Mouse (Mus musculus): ENCODE measurements around the gene Aqp5.

DNA sequence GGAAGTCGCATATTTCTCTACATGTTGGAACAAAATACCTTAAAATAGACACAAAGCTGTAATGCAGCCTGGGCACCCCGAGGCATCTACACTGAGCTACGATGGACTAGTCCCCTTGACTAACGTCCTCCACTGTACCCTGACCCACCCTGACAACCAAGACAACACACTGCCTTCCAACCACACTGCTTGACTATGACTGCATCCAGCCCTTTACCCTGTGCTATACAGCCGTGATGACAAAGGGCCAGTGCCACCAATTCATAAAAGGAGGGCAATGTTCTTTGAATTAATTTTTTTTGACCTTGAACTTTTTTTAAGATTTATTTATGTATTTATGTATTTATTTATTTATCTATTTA, 47.5 kb downstream of the Aqp5 start:
- TF ChIP-seq ZNF384 (IDR thresholded peaks at IDR 0.05; ENCODE audit: low read depth, low read length) (no peak), MAFK (IDR thresholded peaks at IDR 0.05; ENCODE audit: insufficient read depth, low read depth, low read length) (no peak)
